ENCODE assay signal across 8 mouse cellular contexts in genomic region chr3:106496045-106496721, GRCm38 (mm10). TPM values are rescaled to one million over a fixed set of nuclear protein-coding genes. Genes with fewer than 3 reads are reported as not detected.
DNase-seq lines count a peak whose midpoint lies in the region; ATAC-seq and TF ChIP-seq lines count a peak whose summit lies in the region.
"Had no signal": no experiment of that assay in that cellular context is flagged by ENCODE, and none has a peak within 500 bp of the region (broad histone marks: within the 10 kb centered on the region; RNA-seq: fewer than 3 reads in every experiment).

No protein-coding gene starts in this region.

- H3K36me3 ChIP-seq in limb, embryonic 14.5 days (ENCODE audit: control insufficient read depth, insufficient read depth, low read length), result 0 out of 2 replicates have a peak, but pooled peaks cover 4% of the 10 kb centered on the region
- 0 out of 2 replicates have a peak, but pooled peaks cover 2% of the 10 kb centered on the region for H3K36me3 ChIP-seq in limb, embryonic 10.5 days
- no peaks in the 10 kb centered on the region; the same call in 1 of the 2 replicates for H3K36me3 ChIP-seq in liver, embryonic 16.5 days (ENCODE audit: control insufficient read depth, insufficient read depth)
- no peaks in the 10 kb centered on the region for H3K36me3 ChIP-seq in stomach, postnatal 0 days (ENCODE audit: control insufficient read depth, insufficient read depth, low read length)

- no peak for TF ChIP-seq POLR2A in limb, embryonic 14.5 days (IDR thresholded peaks at IDR 0.05; ENCODE audit: borderline replicate concordance, extremely low read depth, insufficient read depth, insufficient read length)

- H3K4me2 ChIP-seq in limb, embryonic 14.5 days (replicated peaks; ENCODE audit: low read depth, low read length, severe bottlenecking), result no peak overlapping the region
- 0 out of 2 replicates have a peak overlapping the region, but pooled peaks have one; percentile 15 for H3K4me2 ChIP-seq in liver, embryonic 16.5 days (ENCODE audit: low read depth, low read length)
- H3K4me2 ChIP-seq in stomach, postnatal 0 days (replicated peaks; ENCODE audit: low read depth), result no peak overlapping the region
- H3K4me2 ChIP-seq: limb, embryonic 13.5 days had no signal

- H3K9me3 ChIP-seq in limb, embryonic 14.5 days (ENCODE audit: control insufficient read depth, low read length), result no peaks in the 10 kb centered on the region
- no peaks in the 10 kb centered on the region for H3K9me3 ChIP-seq in limb, embryonic 10.5 days (replicated peaks)
- no peaks in the 10 kb centered on the region for H3K9me3 ChIP-seq in liver, embryonic 16.5 days (replicated peaks; ENCODE audit: control insufficient read depth, low read length)
- H3K9me3 ChIP-seq in stomach, postnatal 0 days (ENCODE audit: control insufficient read depth, low read length), result no peaks in the 10 kb centered on the region
- H3K9me3 ChIP-seq: limb, embryonic 13.5 days had no signal

- WGBS in limb, embryonic 14.5 days, result 46% methylated on average over 4 of the region's 4 CpGs
- 78% methylated on average over 4 of the region's 4 CpGs for WGBS in limb, embryonic 10.5 days
- WGBS in liver, embryonic 16.5 days (ENCODE audit: insufficient replicate concordance), result 10% methylated on average over 4 of the region's 4 CpGs
- 32% methylated on average over 4 of the region's 4 CpGs for WGBS in stomach, postnatal 0 days

- peak; percentile 39 for DNase-seq in limb, embryonic 14.5 days (ENCODE audit: low spot score)
- DNase-seq in limb, embryonic 10.5 days (ENCODE audit: low spot score), result no peak
- peak; percentile 46 for DNase-seq in stomach, postnatal 0 days (ENCODE audit: low spot score)
- no peak for DNase-seq in testis, postnatal 14 days (ENCODE audit: low spot score)
- no peak for DNase-seq in thymus, postnatal 14 days

- no peak overlapping the region for H3K4me3 ChIP-seq in limb, embryonic 14.5 days (replicated peaks; ENCODE audit: low read length)
- no peak overlapping the region for H3K4me3 ChIP-seq in limb, embryonic 10.5 days
- H3K4me3 ChIP-seq in liver, embryonic 16.5 days (ENCODE audit: low read depth, low read length), result no peak overlapping the region
- H3K4me3 ChIP-seq in stomach, postnatal 0 days (ENCODE audit: low read depth, low read length), result no peak overlapping the region
- H3K4me3 ChIP-seq: limb, embryonic 13.5 days had no signal

- ATAC-seq in limb, embryonic 14.5 days (ENCODE audit: low FRiP score, low read depth), result no peak
- peak; percentile 35; the same call in 1 of the 2 replicates for ATAC-seq in erythroid progenitor cell, adult 5-6 weeks (replicated peaks; ENCODE audit: low FRiP score, poor library complexity, severe bottlenecking)
- ATAC-seq in liver, embryonic 16.5 days (ENCODE audit: low read depth), result peak; percentile 82
- peak; percentile 68 for ATAC-seq in stomach, postnatal 0 days (ENCODE audit: low FRiP score, low TSS enrichment)

- H3K27ac ChIP-seq in limb, embryonic 14.5 days (replicated peaks; ENCODE audit: low read depth, low read length), result no peak overlapping the region
- no peak overlapping the region for H3K27ac ChIP-seq in limb, embryonic 10.5 days
- H3K27ac ChIP-seq in liver, embryonic 16.5 days (ENCODE audit: low read length), result peak overlapping the region; percentile 80
- H3K27ac ChIP-seq in stomach, postnatal 0 days (replicated peaks), result peak overlapping the region; percentile 67
- H3K27ac ChIP-seq: limb, embryonic 13.5 days had no signal

- H3K4me1 ChIP-seq in limb, embryonic 14.5 days (ENCODE audit: control insufficient read depth, insufficient read depth, low read length), result no peaks in the 10 kb centered on the region
- no peaks in the 10 kb centered on the region for H3K4me1 ChIP-seq in limb, embryonic 10.5 days
- H3K4me1 ChIP-seq in liver, embryonic 16.5 days (ENCODE audit: control insufficient read depth, low read depth, low read length), result peaks cover 43% of the 10 kb centered on the region
- H3K4me1 ChIP-seq in stomach, postnatal 0 days (replicated peaks; ENCODE audit: control insufficient read depth, insufficient read depth), result peaks cover 5% of the 10 kb centered on the region
- H3K4me1 ChIP-seq: limb, embryonic 13.5 days had no signal

- no peak for TF ChIP-seq EP300 in stomach, postnatal 0 days (optimal IDR thresholded peaks at IDR 0.05)

- H3K9ac ChIP-seq in limb, embryonic 14.5 days (ENCODE audit: low read depth, low read length, severe bottlenecking), result no peak overlapping the region
- H3K9ac ChIP-seq in liver, embryonic 16.5 days (ENCODE audit: low read depth, low read length), result no peak overlapping the region
- no peak overlapping the region for H3K9ac ChIP-seq in stomach, postnatal 0 days (ENCODE audit: low read length)
- H3K9ac ChIP-seq: limb, embryonic 13.5 days had no signal

- no peak for TF ChIP-seq CTCF in stomach, postnatal 0 days (IDR thresholded peaks at IDR 0.05; ENCODE audit: low read depth)

- H3K27me3 ChIP-seq in limb, embryonic 14.5 days (ENCODE audit: control insufficient read depth, insufficient read depth, low read length), result no peaks in the 10 kb centered on the region
- H3K27me3 ChIP-seq in limb, embryonic 10.5 days (ENCODE audit: low read depth, poor library complexity, severe bottlenecking), result no peaks in the 10 kb centered on the region
- H3K27me3 ChIP-seq in liver, embryonic 16.5 days (ENCODE audit: control insufficient read depth, insufficient read depth, low read depth, low read length), result no peaks in the 10 kb centered on the region
- H3K27me3 ChIP-seq in stomach, postnatal 0 days (ENCODE audit: control insufficient read depth, insufficient read depth, low read length), result no peaks in the 10 kb centered on the region
- H3K27me3 ChIP-seq: limb, embryonic 13.5 days had no signal

RNA-seq across cellular contexts. Expression of gene Dennd2d, which starts 14.0 kb away (rescaled TPM):
- polyA plus RNA-seq in limb, embryonic 14.5 days (2012; rRNA removed), result 3.0 and 3.5 TPM in 2 replicates
- polyA plus RNA-seq in limb, embryonic 14.5 days (2014; fragmentation: Nextera tagmentation; extraction: Ambion mirVana), result 5.9 and 7.5 TPM in 2 replicates
- 0.90 and 2.2 TPM in 2 replicates for polyA plus RNA-seq in limb, embryonic 10.5 days (2016; fragmentation: Nextera tagmentation; extraction: Ambion mirVana)
- 3.2 and 5.0 TPM in 2 replicates for total RNA-seq in erythroid progenitor cell, adult 5-6 weeks (2015; ENCODE audit: low replicate concordance)
- total RNA-seq in erythroid progenitor cell, adult 5-6 weeks (2017; ENCODE audit: low replicate concordance), result 3.5 and 8.2 TPM in 2 replicates
- 4.5 and 4.8 TPM in 2 replicates for polyA plus RNA-seq in liver, embryonic 16.5 days (2015; fragmentation: Nextera tagmentation; extraction: Ambion mirVana)
- 27.7 and 31.4 TPM in 2 replicates for polyA plus RNA-seq in stomach, postnatal 0 days (2015; fragmentation: Nextera tagmentation; extraction: Ambion mirVana)

RNA-seq across cellular contexts. Expression of gene Dram2, which starts 51.4 kb away (rescaled TPM):
- polyA plus RNA-seq in limb, embryonic 14.5 days (2012; rRNA removed), result 41.8 and 43.9 TPM in 2 replicates
- polyA plus RNA-seq in limb, embryonic 14.5 days (2014; fragmentation: Nextera tagmentation; extraction: Ambion mirVana), result 51.7 and 57.0 TPM in 2 replicates
- 28.1 and 28.3 TPM in 2 replicates for polyA plus RNA-seq in limb, embryonic 10.5 days (2016; fragmentation: Nextera tagmentation; extraction: Ambion mirVana)
- 26.7 and 26.8 TPM in 2 replicates for total RNA-seq in erythroid progenitor cell, adult 5-6 weeks (2015; ENCODE audit: low replicate concordance)
- total RNA-seq in erythroid progenitor cell, adult 5-6 weeks (2017; ENCODE audit: low replicate concordance), result 9.4 and 24.5 TPM in 2 replicates
- polyA plus RNA-seq in liver, embryonic 16.5 days (2015; fragmentation: Nextera tagmentation; extraction: Ambion mirVana), result 34.7 and 35.9 TPM in 2 replicates
- 89.1 and 90.2 TPM in 2 replicates for polyA plus RNA-seq in stomach, postnatal 0 days (2015; fragmentation: Nextera tagmentation; extraction: Ambion mirVana)

RNA-seq across cellular contexts. Expression of gene Cept1, which starts 51.4 kb away (rescaled TPM):
- polyA plus RNA-seq in limb, embryonic 14.5 days (2012; rRNA removed), result 42.9 and 45.7 TPM in 2 replicates
- polyA plus RNA-seq in limb, embryonic 14.5 days (2014; fragmentation: Nextera tagmentation; extraction: Ambion mirVana), result 66.0 and 68.5 TPM in 2 replicates
- 38.9 and 46.4 TPM in 2 replicates for polyA plus RNA-seq in limb, embryonic 10.5 days (2016; fragmentation: Nextera tagmentation; extraction: Ambion mirVana)
- 17.7 and 18.0 TPM in 2 replicates for total RNA-seq in erythroid progenitor cell, adult 5-6 weeks (2015; ENCODE audit: low replicate concordance)
- 12.5 and 19.4 TPM in 2 replicates for total RNA-seq in erythroid progenitor cell, adult 5-6 weeks (2017; ENCODE audit: low replicate concordance)
- polyA plus RNA-seq in liver, embryonic 16.5 days (2015; fragmentation: Nextera tagmentation; extraction: Ambion mirVana), result 31.9 and 33.0 TPM in 2 replicates
- polyA plus RNA-seq in stomach, postnatal 0 days (2015; fragmentation: Nextera tagmentation; extraction: Ambion mirVana), result 68.9 and 69.3 TPM in 2 replicates

Comparison
In these comparisons a context has a peak if more than half of its experiments do, and no peak if none do; other contexts are left out.
1. DNase-seq: peak in limb, embryonic 14.5 days (single experiment) and stomach, postnatal 0 days (single experiment); none in limb, embryonic 10.5 days (single experiment), testis, postnatal 14 days (single experiment) and thymus, postnatal 14 days (single experiment).
2. H3K27ac ChIP-seq: peak in liver, embryonic 16.5 days (single experiment) and stomach, postnatal 0 days (single experiment); none in limb, embryonic 14.5 days (single experiment) and limb, embryonic 10.5 days (single experiment).